Mouse (Mus musculus): Measurements from ENCODE around the gene Gm17545. TPM values are rescaled to one million over a fixed set of nuclear protein-coding genes. Genes with fewer than 3 reads are reported as not detected.

The Gm17545 gene
- polyA plus RNA-seq, 1 experiment from 2014 or later: not detected

GRCm38 (mm10) chr9:22494203-22494807 is 40.2 kb downstream of the Gm17545 start:
- no peaks in the 10 kb centered on the region for H3K36me3 ChIP-seq (ENCODE audit: control insufficient read depth, insufficient read depth, low read length)
- no peaks in the 10 kb centered on the region for H3K9me3 ChIP-seq (ENCODE audit: control insufficient read depth, low read length)
- no peak overlapping the region for H3K27ac ChIP-seq (ENCODE audit: low read depth, low read length)
- no peak for ATAC-seq (ENCODE audit: low FRiP score)
- H3K4me3 ChIP-seq (ENCODE audit: low read depth, low read length): no peak overlapping the region
- H3K9ac ChIP-seq (ENCODE audit: low read length): no peak overlapping the region
- no peaks in the 10 kb centered on the region for H3K27me3 ChIP-seq (ENCODE audit: control insufficient read depth, insufficient read depth, low read length)
- H3K4me1 ChIP-seq (ENCODE audit: control insufficient read depth, insufficient read depth, low read length): no peaks in the 10 kb centered on the region
- WGBS: 89% methylated on average over 9 of the region's 9 CpGs
- DNase-seq (ENCODE audit: low spot score, missing footprints): no peak
- H3K4me2 ChIP-seq: no peak overlapping the region

GRCm38 (mm10) chr9:22495133-22495532 is 41.0 kb downstream of the Gm17545 start:
- H3K27me3 ChIP-seq (ENCODE audit: control insufficient read depth, insufficient read depth, low read length): no peaks in the 10 kb centered on the region
- no peak overlapping the region for H3K27ac ChIP-seq (ENCODE audit: low read depth, low read length)
- no peak overlapping the region for H3K9ac ChIP-seq (ENCODE audit: low read length)
- 82% methylated on average over 2 of the region's 2 CpGs for WGBS
- no peak for ATAC-seq (ENCODE audit: low FRiP score)
- no peaks in the 10 kb centered on the region for H3K4me1 ChIP-seq (ENCODE audit: control insufficient read depth, insufficient read depth, low read length)
- H3K4me2 ChIP-seq: no peak overlapping the region
- DNase-seq (ENCODE audit: low spot score, missing footprints): no peak
- no peaks in the 10 kb centered on the region for H3K9me3 ChIP-seq (ENCODE audit: control insufficient read depth, low read length)
- no peak overlapping the region for H3K4me3 ChIP-seq (ENCODE audit: low read depth, low read length)
- no peaks in the 10 kb centered on the region for H3K36me3 ChIP-seq (ENCODE audit: control insufficient read depth, insufficient read depth, low read length)

GRCm38 (mm10) chr9:22497021-22497767 is 43.1 kb downstream of the Gm17545 start:
- no peak for ATAC-seq (ENCODE audit: low FRiP score)
- 81% methylated on average over 6 of the region's 6 CpGs for WGBS
- H3K9ac ChIP-seq (ENCODE audit: low read length): no peak overlapping the region

GRCm38 (mm10) chr9:22502972-22503371 is 48.9 kb downstream of the Gm17545 start:
- 72% methylated on average over 2 of the region's 2 CpGs for whole genome bisulfite sequencing

More at GRCm38 (mm10) chr9:22497021-22497767, 43.1 kb downstream of the Gm17545 start:
- Histone ChIP-seq H3K27ac (ENCODE audit: low read depth, low read length) (no peak overlapping the region), H3K4me1 (ENCODE audit: control insufficient read depth, insufficient read depth, low read length) (no peaks in the 10 kb centered on the region), H3K4me2 (no peak overlapping the region), H3K36me3 (ENCODE audit: control insufficient read depth, insufficient read depth, low read length) (no peaks in the 10 kb centered on the region), H3K9me3 (ENCODE audit: control insufficient read depth, low read length) (no peaks in the 10 kb centered on the region), H3K27me3 (ENCODE audit: control insufficient read depth, insufficient read depth, low read length) (no peaks in the 10 kb centered on the region), H3K4me3 (ENCODE audit: low read depth, low read length) (no peak overlapping the region)
- no peak for DNase-seq (ENCODE audit: low spot score, missing footprints)

DNA sequence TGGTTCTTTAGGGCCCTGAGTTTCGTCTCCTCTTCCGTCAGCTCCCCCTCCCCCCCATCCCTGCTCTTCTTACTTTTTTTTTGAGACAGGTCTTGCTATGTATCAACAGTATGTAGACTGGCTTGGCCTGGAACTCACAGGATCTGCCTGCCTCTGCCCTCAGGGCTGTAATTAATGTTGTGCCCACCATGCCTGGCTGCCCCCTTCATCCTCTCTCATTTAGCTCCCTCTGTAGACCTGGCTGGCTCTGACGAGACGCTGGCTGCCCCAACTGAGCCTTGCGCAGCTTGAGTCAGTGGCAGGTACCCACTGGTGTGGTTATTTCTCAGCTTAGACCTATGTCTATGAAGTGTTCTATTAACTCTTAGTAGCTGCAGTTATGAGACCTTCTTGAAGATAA is 49.5 kb downstream of the Gm17545 start:
- Histone ChIP-seq H3K4me3 (ENCODE audit: low read depth, low read length) (no peak overlapping the region), H3K27ac (ENCODE audit: low read depth, low read length) (no peak overlapping the region), H3K4me1 (ENCODE audit: control insufficient read depth, insufficient read depth, low read length) (no peaks in the 10 kb centered on the region), H3K27me3 (ENCODE audit: control insufficient read depth, insufficient read depth, low read length) (no peaks in the 10 kb centered on the region), H3K4me2 (no peak overlapping the region), H3K9me3 (ENCODE audit: control insufficient read depth, low read length) (no peaks in the 10 kb centered on the region), H3K36me3 (ENCODE audit: control insufficient read depth, insufficient read depth, low read length) (no peaks in the 10 kb centered on the region), H3K9ac (ENCODE audit: low read length) (no peak overlapping the region)
- 84% methylated on average over 5 of the region's 5 CpGs for WGBS
- DNase-seq (ENCODE audit: low spot score, missing footprints): no peak
- ATAC-seq (ENCODE audit: low FRiP score): no peak

More at GRCm38 (mm10) chr9:22502972-22503371, 48.9 kb downstream of the Gm17545 start:
- DNase-seq (ENCODE audit: low spot score, missing footprints): no peak
- H3K27ac ChIP-seq (ENCODE audit: low read depth, low read length): no peak overlapping the region
- H3K36me3 ChIP-seq (ENCODE audit: control insufficient read depth, insufficient read depth, low read length): no peaks in the 10 kb centered on the region
- H3K4me1 ChIP-seq (ENCODE audit: control insufficient read depth, insufficient read depth, low read length): no peaks in the 10 kb centered on the region
- H3K4me3 ChIP-seq (ENCODE audit: low read depth, low read length): no peak overlapping the region
- no peak overlapping the region for H3K4me2 ChIP-seq
- no peaks in the 10 kb centered on the region for H3K27me3 ChIP-seq (ENCODE audit: control insufficient read depth, insufficient read depth, low read length)
- H3K9ac ChIP-seq (ENCODE audit: low read length): no peak overlapping the region
- no peak for ATAC-seq (ENCODE audit: low FRiP score)
- H3K9me3 ChIP-seq (ENCODE audit: control insufficient read depth, low read length): no peaks in the 10 kb centered on the region

DNA sequence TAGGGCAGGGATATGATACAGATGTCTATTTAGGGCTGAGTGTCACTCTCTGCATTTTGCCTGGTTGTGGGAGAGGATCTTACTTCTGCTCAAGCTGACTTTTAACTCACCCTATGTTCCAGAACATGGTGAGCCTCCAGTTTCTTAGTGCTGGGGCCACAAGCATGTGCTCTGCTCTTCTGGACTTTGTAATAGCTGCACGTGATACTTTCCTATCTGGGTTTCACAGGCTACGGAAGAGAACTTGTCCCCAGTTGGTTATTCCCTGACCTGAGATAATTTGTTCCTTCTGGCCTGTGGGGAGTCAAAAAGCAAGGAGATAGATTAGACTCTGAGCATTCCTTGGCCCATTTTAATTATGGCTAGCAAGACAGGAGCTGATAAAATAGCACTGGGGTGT is 51.5 kb downstream of the Gm17545 start:
- Histone ChIP-seq H3K4me3 (ENCODE audit: low read depth, low read length) (no peak overlapping the region), H3K9me3 (ENCODE audit: control insufficient read depth, low read length) (no peaks in the 10 kb centered on the region), H3K9ac (ENCODE audit: low read length) (no peak overlapping the region), H3K27me3 (ENCODE audit: control insufficient read depth, insufficient read depth, low read length) (no peaks in the 10 kb centered on the region), H3K4me2 (no peak overlapping the region), H3K4me1 (ENCODE audit: control insufficient read depth, insufficient read depth, low read length) (no peaks in the 10 kb centered on the region), H3K36me3 (ENCODE audit: control insufficient read depth, insufficient read depth, low read length) (no peaks in the 10 kb centered on the region), H3K27ac (ENCODE audit: low read depth, low read length) (no peak overlapping the region)
- ATAC-seq (ENCODE audit: low FRiP score) (no peak), DNase-seq (ENCODE audit: low spot score, missing footprints) (no peak)
- WGBS: 77% methylated on average over 2 of the region's 2 CpGs

Other genes starting within 250 kb of the Gm17545 start
- 11.3 and 11.8 TPM in 2 replicates for gene Zfp809, start 228.6 kb upstream of the Gm17545 start, polyA plus RNA-seq (2014; fragmentation: Nextera tagmentation; extraction: Ambion mirVana)
- 6.7 TPM in 2 replicates for gene Zfp599, start 194.4 kb upstream of the Gm17545 start, polyA plus RNA-seq (2014; fragmentation: Nextera tagmentation; extraction: Ambion mirVana)
- 25.9 and 27.4 TPM in 2 replicates for gene Zfp810, start 146.6 kb upstream of the Gm17545 start, polyA plus RNA-seq (2014; fragmentation: Nextera tagmentation; extraction: Ambion mirVana)
- 40.9 and 45.8 TPM in 2 replicates for gene Anln, start 65.1 kb upstream of the Gm17545 start, polyA plus RNA-seq (2014; fragmentation: Nextera tagmentation; extraction: Ambion mirVana)
- 11.1 and 13.6 TPM in 2 replicates for gene 9530077C05Rik, start 42.8 kb upstream of the Gm17545 start, polyA plus RNA-seq (2014; fragmentation: Nextera tagmentation; extraction: Ambion mirVana)
- gene Rp9, start 15.5 kb downstream of the Gm17545 start, polyA plus RNA-seq (2014; fragmentation: Nextera tagmentation; extraction: Ambion mirVana): 50.6 and 54.2 TPM in 2 replicates
- 17.4 and 21.1 TPM in 2 replicates for gene Bbs9, start 21.4 kb downstream of the Gm17545 start, polyA plus RNA-seq (2014; fragmentation: Nextera tagmentation; extraction: Ambion mirVana)

Measured in midbrain, embryonic 11.5 days (tissue).